Mouse (Mus musculus): ENCODE measurements around the gene Ptpn5. TPM values are rescaled to one million over a fixed set of nuclear protein-coding genes. Genes with fewer than 3 reads are reported as not detected.

Ptpn5 gene
- total RNA-seq, 2 experiments from 2014 or later: not detected

DNA sequence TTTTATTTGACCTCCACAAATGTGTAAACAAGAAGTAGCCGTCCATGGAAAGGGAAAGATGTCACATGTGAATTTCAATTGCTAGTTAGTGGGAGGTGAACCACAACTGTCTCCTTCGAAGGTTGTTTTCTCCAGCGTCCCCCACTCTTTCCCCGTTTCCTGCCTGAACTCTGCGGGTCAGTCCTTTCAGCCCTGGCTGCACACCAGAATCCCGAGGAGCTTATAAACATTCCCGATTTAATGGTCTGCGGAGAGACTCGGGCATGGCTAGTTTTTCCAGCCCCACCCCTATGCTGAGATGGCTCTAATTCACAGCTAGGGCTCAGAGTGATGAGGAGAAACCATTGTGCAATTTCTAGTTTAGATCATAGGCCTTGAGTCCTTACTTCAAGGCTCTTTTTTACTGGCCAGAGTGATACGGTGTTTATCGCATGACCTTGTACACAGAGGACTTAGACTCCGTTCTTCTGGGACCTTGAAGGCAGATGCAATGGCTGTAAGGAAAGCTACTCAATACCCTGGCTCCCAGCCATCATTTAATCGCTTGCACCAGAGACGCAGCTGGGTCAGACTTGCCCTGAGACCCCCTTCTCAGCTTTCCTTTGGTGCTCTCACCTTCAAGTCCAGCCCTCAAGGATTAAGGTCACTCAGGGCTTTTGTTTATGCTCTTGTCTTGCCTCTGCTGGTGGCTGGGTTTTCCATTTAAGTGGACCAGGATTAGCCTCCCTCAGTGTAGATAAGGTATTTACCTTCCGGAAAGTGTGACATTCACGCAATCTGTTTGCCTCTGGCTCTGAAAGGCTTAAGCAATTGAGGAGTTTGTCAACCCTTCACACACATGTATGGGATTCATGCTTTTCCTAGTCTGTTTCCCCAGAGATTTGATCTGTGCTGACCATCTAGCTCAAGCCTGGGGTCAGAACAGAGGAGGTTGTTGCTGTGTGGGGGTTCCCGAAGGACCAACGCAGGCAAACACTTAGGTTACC, 59.7 kb downstream of the Ptpn5 start:
- no peak for TF ChIP-seq CTCF (IDR thresholded peaks at IDR 0.05)
- intact Hi-C loops (cut with DNase I): no loop called here
- Histone ChIP-seq H3K27ac (no peak overlapping the region), H3K4me3 (no peak overlapping the region)
- DNase-seq: no peak

DNA sequence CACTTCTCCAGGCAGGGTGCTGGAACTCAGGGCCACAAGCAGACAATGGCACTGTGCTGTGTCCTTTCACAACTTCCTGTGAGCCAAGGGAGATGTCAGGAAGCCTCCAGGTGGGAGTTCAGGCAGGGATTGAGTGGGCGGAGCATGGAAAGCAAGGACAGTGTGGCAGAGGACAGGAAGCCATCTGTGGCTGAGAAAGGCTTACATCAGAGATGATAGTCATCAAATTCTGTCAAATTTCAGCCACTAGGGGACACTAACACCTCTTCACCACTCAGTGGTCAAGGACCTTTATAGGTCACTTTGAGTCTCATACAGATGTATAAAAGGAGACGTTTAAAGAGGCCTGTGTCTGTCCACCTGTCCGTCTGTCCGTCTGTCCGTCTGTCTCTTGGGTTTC, 60.9 kb downstream of the Ptpn5 start:
- Histone ChIP-seq H3K27ac (no peak overlapping the region), H3K4me3 (no peak overlapping the region)
- TF ChIP-seq CTCF (IDR thresholded peaks at IDR 0.05): peak; percentile 28; the same call in 1 of the 2 replicates
- DNase-seq: no peak
- intact Hi-C loops (cut with DNase I): no loop called here

DNA sequence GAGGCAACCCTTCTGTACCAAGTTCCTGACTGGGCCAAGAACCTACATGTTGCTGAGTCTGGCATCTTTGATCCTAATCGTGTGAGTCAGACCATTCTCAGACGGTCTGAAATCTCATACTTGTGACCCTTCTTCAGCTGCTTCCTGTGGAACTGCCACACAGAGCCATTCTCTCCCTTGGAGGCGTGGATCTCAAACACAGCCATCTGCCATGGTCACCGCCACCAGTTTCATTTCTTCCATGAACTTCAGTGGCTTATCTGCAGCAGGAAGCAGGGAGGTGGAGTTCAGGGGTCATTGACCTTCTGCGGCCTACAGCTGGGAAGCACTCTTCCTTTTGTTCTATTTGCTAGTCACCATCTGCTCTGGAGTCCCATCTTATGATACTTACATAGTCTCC, 65.6 kb downstream of the Ptpn5 start:
- no peak for TF ChIP-seq CTCF (IDR thresholded peaks at IDR 0.05)
- no peak overlapping the region for H3K27ac ChIP-seq
- DNase-seq: no peak
- no peak overlapping the region for H3K4me3 ChIP-seq
- intact Hi-C loops (cut with DNase I): no loop called here

DNA sequence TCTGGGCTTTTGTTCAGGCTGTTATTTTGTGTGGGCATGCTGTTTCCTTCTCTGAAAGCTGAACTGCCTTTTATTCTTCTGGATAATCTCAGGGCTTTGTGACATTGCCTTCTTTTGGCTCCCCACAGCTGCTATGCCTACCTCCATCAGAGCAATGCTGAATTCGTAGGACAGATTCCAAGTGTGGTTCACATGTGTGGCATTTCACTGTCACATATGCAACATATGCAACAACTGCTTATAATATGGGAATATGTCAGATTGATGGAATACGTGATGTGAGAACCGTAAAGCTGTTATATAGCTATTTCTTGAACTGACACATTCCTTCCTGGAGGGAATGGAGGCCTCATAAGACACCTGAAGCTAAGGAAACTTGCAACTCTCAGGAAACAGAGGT, 66.5 kb downstream of the Ptpn5 start:
- DNase-seq: no peak
- Histone ChIP-seq H3K27ac (no peak overlapping the region), H3K4me3 (no peak overlapping the region)
- no peak for TF ChIP-seq CTCF (IDR thresholded peaks at IDR 0.05)
- intact Hi-C loops (cut with DNase I): no loop called here

DNA sequence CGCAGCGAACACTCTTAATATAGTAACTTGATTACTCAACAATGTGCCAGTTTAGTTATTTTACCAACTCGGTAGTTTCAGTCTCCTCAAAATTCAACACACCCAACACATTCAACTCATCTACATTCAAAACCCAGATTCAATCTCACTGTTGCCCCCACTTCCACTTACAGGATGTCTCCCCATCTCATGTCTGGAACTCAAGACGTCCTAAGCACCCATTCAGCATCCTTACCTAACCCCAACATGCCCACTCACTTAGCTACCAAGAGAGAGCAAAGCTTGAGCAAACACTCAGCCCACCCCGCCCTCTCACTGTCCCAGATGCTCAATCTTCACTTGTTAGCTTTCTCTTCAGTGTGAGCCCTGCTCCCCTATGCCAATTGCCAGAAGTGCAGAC, 71.9 kb downstream of the Ptpn5 start:
- Histone ChIP-seq H3K27ac (no peak overlapping the region), H3K4me3 (no peak overlapping the region)
- no peak for DNase-seq
- intact Hi-C loops (cut with DNase I): no loop called here
- TF ChIP-seq CTCF (IDR thresholded peaks at IDR 0.05): no peak

DNA sequence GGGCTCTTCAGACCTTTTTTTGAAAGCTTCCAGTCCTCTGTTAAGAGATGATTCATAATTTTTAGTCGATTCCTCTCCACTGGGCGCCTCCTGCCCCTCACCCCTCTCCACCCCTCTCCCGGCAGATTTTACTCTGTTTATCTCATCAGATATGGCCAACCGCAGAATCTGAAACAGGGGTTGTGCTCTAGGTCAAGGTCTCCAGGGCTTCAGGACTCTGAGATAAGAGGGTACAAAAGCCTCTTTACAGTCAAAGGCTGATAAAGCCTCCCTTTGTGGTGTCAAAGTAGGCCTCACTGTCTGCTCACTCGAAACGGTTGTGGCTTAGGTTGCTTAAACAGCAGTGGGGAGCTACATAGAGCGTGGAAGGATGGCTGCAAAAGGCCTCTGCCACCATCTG, 74.1 kb downstream of the Ptpn5 start:
- intact Hi-C loops (cut with DNase I): no loop called here
- DNase-seq: no peak
- H3K27ac ChIP-seq: no peak overlapping the region
- H3K4me3 ChIP-seq: no peak overlapping the region
- TF ChIP-seq CTCF (IDR thresholded peaks at IDR 0.05): no peak

DNA sequence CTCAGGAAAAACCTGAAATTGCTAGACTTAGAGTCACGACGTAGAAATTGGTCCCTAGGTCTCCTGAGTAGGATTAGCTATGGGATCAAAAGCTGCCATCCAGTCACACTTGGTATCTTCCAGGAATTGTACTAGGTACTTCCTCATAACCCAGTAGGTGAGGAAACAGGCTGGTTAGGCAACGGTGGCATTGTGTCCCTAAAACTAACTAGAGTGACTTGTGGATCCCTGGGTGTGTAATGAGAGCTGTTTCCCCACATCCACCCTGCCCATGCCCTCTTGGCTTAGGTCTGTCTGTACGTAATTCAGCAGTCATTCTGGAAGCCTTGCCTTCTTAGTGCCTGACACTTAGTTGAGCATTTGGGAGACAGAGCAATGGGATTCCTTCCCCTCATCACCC, 77.2 kb downstream of the Ptpn5 start:
- TF ChIP-seq CTCF (IDR thresholded peaks at IDR 0.05): no peak
- intact Hi-C loops (cut with DNase I): no loop called here
- Histone ChIP-seq H3K4me3 (no peak overlapping the region), H3K27ac (no peak overlapping the region)
- DNase-seq: no peak

DNA sequence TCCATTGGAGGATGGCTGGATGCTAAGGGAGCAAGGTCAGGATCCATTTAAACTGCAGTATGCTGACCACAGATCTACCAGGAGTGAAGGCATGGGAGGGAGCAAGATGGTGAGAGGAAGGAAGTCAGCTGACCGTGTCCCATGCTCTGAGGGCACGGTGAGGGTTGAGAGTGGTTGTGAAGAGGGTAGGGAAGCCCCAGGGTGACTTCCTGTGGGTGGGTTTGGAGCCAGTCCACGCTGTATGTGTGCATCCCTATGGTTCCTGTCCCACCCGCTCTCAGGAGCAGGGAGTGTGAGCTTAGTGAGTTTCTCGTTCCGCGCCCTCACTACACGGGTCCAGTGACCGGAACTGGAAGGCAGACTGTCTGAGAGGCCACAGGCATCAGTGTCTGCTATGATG, 77.7 kb downstream of the Ptpn5 start:
- Histone ChIP-seq H3K4me3 (no peak overlapping the region), H3K27ac (no peak overlapping the region)
- no peak for DNase-seq
- TF ChIP-seq CTCF (IDR thresholded peaks at IDR 0.05): no peak
- intact Hi-C loops (cut with DNase I): no loop called here

DNA sequence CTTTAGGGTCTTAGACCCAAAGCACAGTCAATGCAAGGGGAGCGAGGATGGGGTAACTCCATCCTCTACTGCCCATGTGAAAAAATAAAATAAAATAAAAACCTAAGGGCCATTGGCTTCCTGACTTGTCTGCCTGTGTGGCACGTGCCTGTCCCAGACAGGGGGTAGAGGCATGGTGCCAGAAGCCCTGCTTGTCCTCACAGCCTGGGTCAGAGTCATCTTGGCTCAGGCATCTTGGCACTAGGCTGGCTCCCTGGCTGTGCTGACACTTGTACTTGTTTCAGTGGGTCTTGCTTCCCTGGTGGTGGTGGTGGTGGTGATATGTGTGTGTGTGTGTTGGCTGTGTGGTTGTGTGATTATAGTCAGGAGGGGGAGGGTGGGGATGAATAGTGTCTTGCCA, 78.8 kb downstream of the Ptpn5 start:
- H3K4me3 ChIP-seq: no peak overlapping the region
- no peak overlapping the region for H3K27ac ChIP-seq
- DNase-seq: peak; percentile 56
- TF ChIP-seq CTCF (IDR thresholded peaks at IDR 0.05): no peak
- intact Hi-C loops (cut with DNase I): no loop called here

DNA sequence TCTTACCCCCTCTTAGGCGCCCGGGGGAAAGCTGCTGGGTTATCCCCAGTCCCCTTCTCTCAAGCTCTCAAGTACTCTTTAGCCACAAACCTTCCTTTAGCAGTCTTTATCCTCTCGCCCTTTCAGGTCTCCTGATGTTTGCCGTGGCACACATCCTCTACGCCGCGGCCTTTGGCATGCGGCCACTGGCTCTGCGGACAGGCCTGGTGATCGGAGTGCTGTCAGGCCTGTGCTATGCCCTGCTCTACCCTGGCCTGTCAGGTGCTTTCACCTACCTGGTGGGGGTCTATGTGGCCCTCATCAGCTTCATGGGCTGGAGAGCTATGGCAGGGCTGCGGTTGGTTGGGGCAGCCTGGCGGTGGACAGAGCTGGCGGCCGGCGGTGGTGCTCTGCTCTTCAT, 80.2 kb downstream of the Ptpn5 start:
- no peak for TF ChIP-seq CTCF (IDR thresholded peaks at IDR 0.05)
- H3K27ac ChIP-seq: no peak overlapping the region
- no peak for DNase-seq
- intact Hi-C loops (cut with DNase I): no loop called here
- H3K4me3 ChIP-seq: no peak overlapping the region

DNA sequence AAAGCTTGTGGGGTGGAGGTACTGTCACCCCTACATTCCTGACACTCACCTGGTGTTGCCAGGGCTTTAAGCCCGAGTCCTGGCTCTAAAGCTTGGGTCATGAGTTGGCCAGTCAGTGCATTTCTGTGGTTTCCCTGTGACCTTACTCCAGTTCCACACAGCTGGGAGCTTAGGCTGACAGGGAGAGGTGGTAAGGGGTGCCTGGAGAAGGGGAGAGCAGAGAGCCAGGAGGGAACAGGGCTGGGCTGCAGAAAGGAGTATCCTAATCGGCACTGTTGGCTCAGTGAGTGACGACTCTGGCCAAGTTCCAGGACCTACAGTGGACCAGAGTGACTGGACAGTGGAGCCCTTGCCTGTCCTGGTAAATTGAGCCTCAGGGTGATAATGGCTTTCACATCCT, 81.2 kb downstream of the Ptpn5 start:
- intact Hi-C loops (cut with DNase I): no loop called here

DNA sequence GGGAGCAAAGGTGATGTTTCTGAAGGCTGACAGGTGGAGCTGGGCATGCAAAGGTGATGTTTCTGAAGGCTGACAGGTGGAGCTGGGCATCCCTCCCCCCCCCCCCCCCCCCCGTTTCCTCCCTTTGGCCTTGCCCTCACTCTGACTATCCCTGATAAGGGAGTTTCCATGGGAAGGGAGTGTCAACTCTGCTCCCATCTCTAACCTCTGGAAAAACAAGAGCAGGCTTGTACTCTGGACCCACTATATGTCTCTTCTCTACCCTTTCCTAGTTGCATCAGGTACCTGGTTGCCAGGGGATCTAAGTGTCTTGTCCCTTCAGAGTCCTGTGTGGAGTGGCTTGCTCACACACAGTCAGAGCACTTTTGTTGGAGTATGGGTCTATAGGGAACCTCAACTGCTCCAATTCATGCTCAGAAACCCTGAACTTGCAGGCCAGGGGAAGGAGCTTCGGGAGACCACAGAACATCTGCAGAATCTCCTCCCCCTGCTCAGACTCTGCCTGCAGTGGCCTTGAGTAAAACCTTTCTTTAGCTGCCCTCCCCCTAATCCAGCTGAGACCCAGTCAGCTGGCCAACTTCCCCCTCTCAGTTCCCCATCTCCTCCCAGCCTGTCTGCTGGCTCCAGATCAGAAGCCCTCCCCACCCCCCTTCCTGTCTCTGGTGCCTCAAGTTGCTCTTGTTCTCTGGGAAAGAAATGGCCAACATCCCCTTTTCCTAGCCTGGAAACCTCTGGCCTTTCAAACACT, 81.9 kb downstream of the Ptpn5 start:
- Histone ChIP-seq H3K4me3 (peak overlapping the region; percentile 87), H3K27ac (peak overlapping the region; percentile 93)
- intact Hi-C loops (cut with DNase I): no loop called here
- no peak for TF ChIP-seq CTCF (IDR thresholded peaks at IDR 0.05)
- peak; percentile 56 for DNase-seq

More for the DNA sequence above, 81.2 kb downstream of the Ptpn5 start:
- TF ChIP-seq CTCF (IDR thresholded peaks at IDR 0.05): no peak
- Histone ChIP-seq H3K27ac (peak overlapping the region; percentile 93), H3K4me3 (peak overlapping the region; percentile 31; the same call in 1 of the 2 replicates)
- DNase-seq: peak; percentile 72

DNA sequence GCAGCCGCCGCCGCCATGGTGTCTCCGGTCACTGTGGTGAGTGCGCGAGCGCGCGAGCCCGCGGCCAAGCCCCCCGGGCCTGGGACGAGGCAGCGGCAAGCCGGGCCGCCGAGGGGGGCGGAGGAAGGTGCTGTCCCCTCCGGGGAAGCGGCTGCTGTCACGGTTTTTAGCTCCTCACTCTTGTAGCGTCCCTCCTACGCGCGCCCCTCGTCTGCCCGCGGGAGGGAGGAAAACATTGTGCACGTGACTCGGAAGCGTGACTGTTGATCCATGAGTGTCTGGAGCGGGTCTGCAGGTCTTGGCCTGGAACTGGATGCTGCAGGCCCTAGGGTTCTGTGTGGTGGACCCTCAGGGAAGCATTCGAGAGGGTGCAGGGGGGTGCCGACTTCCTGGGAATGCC, 82.7 kb downstream of the Ptpn5 start:
- Histone ChIP-seq H3K4me3 (peak overlapping the region; percentile 87), H3K27ac (peak overlapping the region; percentile 93)
- intact Hi-C loops (cut with DNase I): no loop called here
- DNase-seq: no peak
- no peak for TF ChIP-seq CTCF (IDR thresholded peaks at IDR 0.05)
